Mouse (Mus musculus) heart, embryonic 14.5 days (tissue): Measurements from ENCODE around the gene Gng5. TPM values are rescaled to one million over a fixed set of nuclear protein-coding genes. Genes with fewer than 3 reads are reported as not detected.

Experiments used
- ATAC-seq: fragments of 200-750 bp; cut with Nextera tagmentation; 2 replicates; pipeline ENCODE4 v1.8.0; 2017; ENCODE audit warnings: low read depth, moderate TSS enrichment; ENCODE audit not compliant: insufficient number of reproducible peaks, insufficient read depth, low FRiP score
- H3K27ac ChIP-seq, 2 experiments: fragments of 200-500 bp in 1 of 2; fragments of 300-500 bp in 1 of 2; sonication (generic) in 1 of 2; replicated peaks in 1 of 2; 2 replicates each; pipeline ENCODE4 v1.5.1; 2012 to 2014; ENCODE audit warnings: low read depth in 2 of 2, low read length in 2 of 2, control low read depth in 1 of 2, mild to moderate bottlenecking in 1 of 2, mixed read lengths in 1 of 2; ENCODE audit not compliant: control insufficient read depth in 1 of 2, insufficient read depth in 1 of 2
- H3K27me3 ChIP-seq: fragments of 300-500 bp; sonication (generic); 2 replicates; pipeline ENCODE4 v1.6.1; 2014; ENCODE audit warnings: mild to moderate bottlenecking, low read length, control low read depth; ENCODE audit not compliant: control insufficient read depth, insufficient read depth
- H3K36me3 ChIP-seq: fragments of 300-500 bp; sonication (generic); 2 replicates; pipeline ENCODE4 v1.6.1; 2014; ENCODE audit warnings: mild to moderate bottlenecking, control low read depth, low read length, mixed read lengths; ENCODE audit not compliant: control insufficient read depth, insufficient read depth
- H3K4me1 ChIP-seq, 2 experiments: fragments of 200-500 bp in 1 of 2; fragments of 300-500 bp in 1 of 2; sonication (generic) in 1 of 2; 2 replicates each; pipeline ENCODE4 v1.6.1; 2012 to 2014; ENCODE audit warnings: low read length in 2 of 2, control low read depth in 1 of 2, mixed read lengths in 1 of 2; ENCODE audit not compliant: control insufficient read depth in 2 of 2, insufficient read depth in 2 of 2
- H3K4me2 ChIP-seq: fragments of 300-500 bp; sonication (generic); 2 replicates; pipeline ENCODE4 v1.6.1; 2014; ENCODE audit warnings: mild to moderate bottlenecking, low read length
- H3K4me3 ChIP-seq, 2 experiments: fragments of 200-500 bp in 1 of 2; fragments of 300-500 bp in 1 of 2; sonication (generic) in 1 of 2; 2 replicates each; pipeline ENCODE4 v1.5.1; 2012 to 2014; ENCODE audit warnings: low read length in 2 of 2, mild to moderate bottlenecking in 2 of 2, control low read depth in 1 of 2, low read depth in 1 of 2, moderate library complexity in 1 of 2; ENCODE audit not compliant: control insufficient read depth in 1 of 2, insufficient read depth in 1 of 2
- H3K9ac ChIP-seq: fragments of 300-500 bp; sonication (generic); 2 replicates; pipeline ENCODE4 v1.6.1; 2014; ENCODE audit warnings: mild to moderate bottlenecking, low read length
- H3K9me3 ChIP-seq: fragments of 300-500 bp; sonication (generic); 2 replicates; pipeline ENCODE4 v1.6.1; 2016; ENCODE audit warnings: low read length, control low read depth; ENCODE audit not compliant: control insufficient read depth
- WGBS: fragments of 180-500 bp; shearing (Covaris S2); extraction: QIAGEN DNeasy Blood & Tissue Kit; methylation state at CpG from one replicate; pipeline ENCODE4 v1.1.7; 2014; 5-methylcytosine and 5-hydroxymethylcytosine counted together
- polyA plus RNA-seq: library from polyadenylated mRNA; unstranded; fragments of >200 nt; fragmentation: Nextera tagmentation; extraction: Ambion mirVana; gene quantifications from 2 replicates; pipeline ENCODE4 v1.2.1, GENCODE M21; 2014

Gene Gng5
- 1,503 and 1,593 TPM in 2 replicates for polyA plus RNA-seq

GRCm38 (mm10) chr3:146499431-146500002, at the start of gene Gng5, which contains the start of gene Spata1:
Gng5 (plus strand) TSS chr3:146499807.
Spata1 (minus strand) TSS chr3:146499753.
- peak within 1 kb of the TSS; percentile 94 for H3K4me2 ChIP-seq
- 0% methylated on average over 47 of the region's 88 CpGs for WGBS
- H3K4me1 ChIP-seq: peaks cover 6 to 36% of the 10 kb centered on the region in 2 experiments

DNA sequence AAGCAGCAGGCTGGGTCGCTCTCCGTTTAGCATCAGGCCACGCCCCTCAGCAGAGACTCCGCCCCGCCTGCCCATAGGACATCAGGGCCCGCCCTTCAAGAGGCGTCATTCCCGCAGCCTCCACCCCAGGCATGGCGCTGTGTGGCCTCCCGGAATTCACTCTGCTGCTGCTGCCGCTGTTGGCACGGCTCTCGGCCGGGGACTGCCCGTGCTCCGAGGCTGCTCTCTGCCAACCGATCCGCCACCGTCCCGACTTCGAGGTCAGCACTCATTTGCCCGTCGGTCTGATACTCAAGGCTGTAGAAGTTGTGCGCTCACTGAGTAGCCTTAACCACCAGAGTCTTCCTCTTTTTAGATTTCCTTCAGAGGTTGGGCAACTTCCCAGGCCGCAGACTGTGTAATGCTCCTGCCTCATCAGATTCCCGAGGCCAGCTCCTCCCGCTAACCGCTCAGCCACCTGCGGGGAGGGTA, 49.2 kb upstream of the Gng5 start:
- Histone ChIP-seq H3K27me3 (no peaks in the 10 kb centered on the region), H3K4me2 (peak overlapping the region; percentile 79), H3K9me3 (peaks cover 5% of the 10 kb centered on the region; the same call in 1 of the 2 replicates), H3K4me1 (peaks cover 0 to 2% of the 10 kb centered on the region in 2 experiments; a peak in 1 of 4 replicates), H3K36me3 (peaks cover 3% of the 10 kb centered on the region), H3K4me3 (peak overlapping the region; percentile 67 to 73), H3K9ac (peak overlapping the region; percentile 79), H3K27ac (peak overlapping the region; percentile 76 to 77)
- WGBS: under 1% methylated on average over 29 of the region's 29 CpGs
- ATAC-seq: peak; percentile 98

More at GRCm38 (mm10) chr3:146499431-146500002, at the start of gene Gng5, which contains the start of gene Spata1:
- H3K4me3 ChIP-seq: peak within 1 kb of the TSS; percentile 75 to 84
- H3K27ac ChIP-seq: peak within 1 kb of the TSS; percentile 96 to 99
- peak within 1 kb of the TSS; percentile 90 for H3K9ac ChIP-seq
- peak; percentile 95 for ATAC-seq
- no peaks in the 10 kb centered on the region for H3K27me3 ChIP-seq
- no peaks in the 10 kb centered on the region for H3K9me3 ChIP-seq
- peaks cover 20% of the 10 kb centered on the region for H3K36me3 ChIP-seq

DNA sequence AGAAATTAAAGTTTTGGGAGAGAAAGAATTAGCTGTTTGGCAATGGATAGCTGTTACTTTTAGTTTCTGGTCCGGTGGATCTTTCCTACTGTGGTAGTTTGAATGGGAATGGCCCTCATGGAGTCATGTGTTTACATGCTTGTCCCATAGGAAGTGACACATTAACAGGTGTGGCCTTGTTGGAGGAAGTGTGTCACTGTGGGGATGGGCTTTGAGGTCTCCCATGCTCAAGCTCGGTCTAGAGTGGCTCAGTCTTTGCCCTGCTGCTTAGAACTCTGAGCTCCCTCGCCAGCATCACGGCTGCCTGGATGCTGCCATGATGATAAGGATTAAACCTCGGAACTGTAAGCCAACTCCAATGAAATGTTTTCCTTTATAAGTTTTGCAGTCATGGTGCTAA, 48.2 kb upstream of the Gng5 start:
- Histone ChIP-seq H3K36me3 (peaks cover 10% of the 10 kb centered on the region), H3K4me3 (no peak overlapping the region), H3K4me2 (peak overlapping the region; percentile 79), H3K27ac (no peak overlapping the region), H3K27me3 (no peaks in the 10 kb centered on the region), H3K9me3 (no peaks in the 10 kb centered on the region), H3K9ac (no peak overlapping the region), H3K4me1 (peaks cover 0 to 2% of the 10 kb centered on the region in 2 experiments; a peak in 1 of 4 replicates)
- no peak for ATAC-seq
- WGBS: 86% methylated on average over 5 of the region's 5 CpGs

DNA sequence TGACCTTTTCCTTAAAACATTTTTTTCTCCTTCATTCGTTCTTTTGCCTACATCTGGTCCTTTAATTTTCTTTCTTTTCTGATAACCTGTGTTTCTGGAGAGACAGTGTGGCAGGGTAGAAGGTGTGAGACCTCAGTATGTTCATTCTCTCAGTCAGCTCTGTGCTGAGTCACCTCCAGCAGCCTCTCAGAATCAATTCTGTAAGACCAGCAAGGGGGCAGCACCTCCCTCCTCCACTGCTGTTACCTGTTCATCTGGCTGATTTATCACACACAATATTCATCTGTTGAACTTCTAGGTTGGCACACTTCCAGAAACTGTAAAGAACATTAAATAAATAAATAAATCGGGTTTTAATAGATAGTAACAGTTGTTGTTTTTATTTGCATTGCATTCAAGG, 36.7 kb upstream of the Gng5 start:
- no peaks in the 10 kb centered on the region for H3K4me1 ChIP-seq
- no peak overlapping the region for H3K9ac ChIP-seq
- no peaks in the 10 kb centered on the region for H3K9me3 ChIP-seq
- H3K4me2 ChIP-seq: no peak overlapping the region
- H3K27me3 ChIP-seq: no peaks in the 10 kb centered on the region
- no peak for ATAC-seq
- H3K36me3 ChIP-seq: peaks cover 18% of the 10 kb centered on the region
- no peak overlapping the region for H3K27ac ChIP-seq
- H3K4me3 ChIP-seq: no peak overlapping the region
- 44% methylated on average over 2 of the region's 2 CpGs for WGBS

GRCm38 (mm10) chr3:146469226-146469625, 30.4 kb upstream of the Gng5 start:
- Histone ChIP-seq H3K9ac (no peak overlapping the region), H3K4me3 (no peak overlapping the region), H3K9me3 (no peaks in the 10 kb centered on the region), H3K36me3 (0 out of 2 replicates have a peak, but pooled peaks cover 4% of the 10 kb centered on the region), H3K27ac (no peak overlapping the region), H3K4me2 (no peak overlapping the region), H3K4me1 (no peaks in the 10 kb centered on the region), H3K27me3 (no peaks in the 10 kb centered on the region)
- no peak for ATAC-seq
- 75% methylated on average over 2 of the region's 2 CpGs for WGBS

DNA sequence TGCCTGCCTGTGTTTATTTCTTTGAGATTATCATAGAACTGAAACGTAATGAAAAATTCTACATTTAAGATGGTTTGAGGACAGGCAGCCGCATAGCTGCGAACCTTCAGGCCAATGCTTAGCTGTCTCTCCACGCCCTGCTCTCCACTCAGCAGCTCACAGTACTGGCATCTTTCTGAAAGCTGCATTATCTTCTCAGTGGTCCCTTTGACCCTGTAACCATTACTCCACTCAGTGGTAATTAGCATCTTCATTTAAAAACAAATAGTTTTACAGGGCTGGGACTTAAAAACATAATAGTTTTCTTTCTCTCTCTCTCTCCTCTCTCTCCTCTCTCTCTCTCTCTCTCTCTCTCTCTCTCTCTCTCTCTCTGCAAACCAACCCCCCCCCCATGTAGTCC, 26.9 kb upstream of the Gng5 start:
- no peaks in the 10 kb centered on the region for H3K27me3 ChIP-seq
- H3K36me3 ChIP-seq: no peaks in the 10 kb centered on the region
- no peak overlapping the region for H3K4me2 ChIP-seq
- H3K9ac ChIP-seq: no peak overlapping the region
- H3K9me3 ChIP-seq: no peaks in the 10 kb centered on the region
- WGBS: 71% methylated on average over 4 of the region's 4 CpGs
- no peak overlapping the region for H3K4me3 ChIP-seq
- no peaks in the 10 kb centered on the region for H3K4me1 ChIP-seq
- no peak overlapping the region for H3K27ac ChIP-seq
- ATAC-seq: no peak

DNA sequence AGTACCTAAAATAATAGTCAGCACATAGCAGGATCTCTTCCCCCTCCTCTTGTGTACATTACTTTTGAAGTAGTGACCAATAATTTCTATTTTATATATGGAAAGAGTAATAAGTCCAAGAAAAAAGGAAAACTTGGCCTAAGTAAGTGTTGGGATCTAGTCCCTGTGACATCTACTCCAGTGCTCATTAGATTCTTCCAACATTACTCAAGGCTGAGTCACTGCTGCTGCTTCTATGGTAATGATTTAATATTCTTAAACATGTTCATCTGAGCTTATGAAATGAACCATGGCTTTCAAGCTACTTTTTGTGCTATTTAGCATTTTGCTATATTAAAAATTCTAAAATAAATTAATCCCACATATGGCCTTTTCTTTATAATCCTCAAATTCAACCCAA, 25.9 kb upstream of the Gng5 start:
- H3K4me1 ChIP-seq: no peaks in the 10 kb centered on the region
- H3K27ac ChIP-seq: no peak overlapping the region
- H3K4me3 ChIP-seq: no peak overlapping the region
- no peaks in the 10 kb centered on the region for H3K36me3 ChIP-seq
- H3K9ac ChIP-seq: no peak overlapping the region
- H3K9me3 ChIP-seq: no peaks in the 10 kb centered on the region
- H3K4me2 ChIP-seq: no peak overlapping the region
- H3K27me3 ChIP-seq: no peaks in the 10 kb centered on the region
- ATAC-seq: no peak

GRCm38 (mm10) chr3:146474428-146474827, 25.2 kb upstream of the Gng5 start:
- Histone ChIP-seq H3K27ac (no peak overlapping the region), H3K27me3 (no peaks in the 10 kb centered on the region), H3K4me3 (no peak overlapping the region), H3K4me1 (no peaks in the 10 kb centered on the region), H3K9ac (no peak overlapping the region), H3K9me3 (no peaks in the 10 kb centered on the region), H3K36me3 (no peaks in the 10 kb centered on the region), H3K4me2 (no peak overlapping the region)
- 85% methylated on average over 3 of the region's 3 CpGs for WGBS
- no peak for ATAC-seq
